Mouse (Mus musculus) CH12.LX (cell line): ENCODE measurements around the gene Ppfia2. TPM values are rescaled to one million over a fixed set of nuclear protein-coding genes. Genes with fewer than 3 reads are reported as not detected.

ENCODE experiments used
- DNase-seq: peaks from one replicate; pipeline ENCODE4 v3.0.0-alpha.2; 2013; ENCODE audit errors: extremely low read depth
- H3K27ac ChIP-seq: 2 replicates; pipeline ENCODE4 v1.5.1; 2012; ENCODE audit warnings: low read depth, mild to moderate bottlenecking, control low read depth, moderate library complexity; ENCODE audit not compliant: insufficient read depth
- H3K27me3 ChIP-seq: replicated peaks from 2 replicates; pipeline ENCODE3; 2012; ENCODE audit warnings: inconsistent platforms
- H3K36me3 ChIP-seq, 2 experiments: replicated peaks in 1 of 2; 2 replicates each; pipeline versions ENCODE3 to v1.6.1; 2012; ENCODE audit warnings: inconsistent platforms in 1 of 2, low read length in 1 of 2, mild to moderate bottlenecking in 1 of 2, mixed read lengths in 1 of 2, moderate library complexity in 1 of 2; ENCODE audit not compliant: control insufficient read depth in 1 of 2, insufficient read depth in 1 of 2
- H3K4me1 ChIP-seq, 2 experiments: 2 replicates each; pipeline ENCODE4 v1.6.1; 2012; ENCODE audit warnings: inconsistent platforms in 1 of 2, moderate library complexity in 1 of 2; ENCODE audit not compliant: insufficient read depth in 2 of 2, control insufficient read depth in 1 of 2
- H3K4me2 ChIP-seq: 2 replicates; pipeline ENCODE4 v1.6.1; 2012; ENCODE audit warnings: low read depth, mild to moderate bottlenecking, control low read depth; ENCODE audit not compliant: poor library complexity, insufficient read depth, severe bottlenecking
- H3K4me3 ChIP-seq, 3 experiments: fragments of 150-350 bp in 1 of 3; sonication (generic) in 1 of 3; replicated peaks in 1 of 3; 2 replicates each; pipeline versions ENCODE3 to v1.5.1; 2011 to 2012; ENCODE audit warnings: low read depth in 2 of 3, low read length in 2 of 3, mild to moderate bottlenecking in 2 of 3, moderate library complexity in 2 of 3, control low read depth in 1 of 3, improper control_type of control experiment in 1 of 3, inconsistent platforms in 1 of 3, mixed read lengths in 1 of 3; ENCODE audit not compliant: poor library complexity in 1 of 3
- H3K79me2 ChIP-seq: replicated peaks from 2 replicates; pipeline ENCODE4 v1.6.1; 2012; ENCODE audit warnings: mild to moderate bottlenecking, moderate library complexity; ENCODE audit not compliant: control insufficient read depth, poor library complexity, insufficient read depth, severe bottlenecking; ENCODE audit errors: extremely low read depth
- H3K9ac ChIP-seq: 2 replicates; pipeline ENCODE4 v1.6.1; 2012; ENCODE audit warnings: low read depth, mild to moderate bottlenecking, control low read depth, moderate library complexity; ENCODE audit not compliant: insufficient read depth
- H3K9me3 ChIP-seq: replicated peaks from 2 replicates; pipeline ENCODE3; 2012; ENCODE audit warnings: low read length, inconsistent platforms, mixed read lengths
- CHD2 ChIP-seq: IDR thresholded peaks from 2 replicates; pipeline ENCODE4 v1.6.1; 2011; ENCODE audit warnings: low read length, improper control_type of control experiment
- CTCF ChIP-seq, 2 experiments: IDR thresholded peaks in 1 of 2; conservative IDR thresholded peaks in 1 of 2; 2 replicates each; pipeline ENCODE4 v1.5.1; 2011 to 2012; ENCODE audit warnings: low read depth in 2 of 2, low read length in 2 of 2, improper control_type of control experiment in 1 of 2, inconsistent platforms in 1 of 2, mild to moderate bottlenecking in 1 of 2, moderate library complexity in 1 of 2
- E2F4 ChIP-seq: IDR thresholded peaks from 2 replicates; pipeline ENCODE4 v1.6.1; 2011; ENCODE audit warnings: low read depth, low read length, improper control_type of control experiment; ENCODE audit not compliant: insufficient replicate concordance
- ELF1 ChIP-seq: IDR thresholded peaks from 2 replicates; pipeline ENCODE4 v1.6.1; 2014; ENCODE audit warnings: low read depth, mild to moderate bottlenecking, inconsistent platforms, low read length, improper control_type of control experiment
- EP300 ChIP-seq: IDR thresholded peaks from 2 replicates; pipeline ENCODE4 v1.6.1; 2011; ENCODE audit warnings: low read length, improper control_type of control experiment
- GABPA ChIP-seq: IDR thresholded peaks from 2 replicates; pipeline ENCODE4 v1.6.1; 2012; ENCODE audit warnings: low read depth, low read length, improper control_type of control experiment, inconsistent platforms; ENCODE audit not compliant: insufficient replicate concordance
- HCFC1 ChIP-seq: IDR thresholded peaks from 2 replicates; pipeline ENCODE4 v1.6.1; 2012; ENCODE audit warnings: low read depth, mild to moderate bottlenecking, inconsistent platforms, low read length, improper control_type of control experiment
- IRF4 ChIP-seq: IDR thresholded peaks from 2 replicates; pipeline ENCODE4 v1.6.1; 2014; ENCODE audit warnings: low read depth, mild to moderate bottlenecking, inconsistent platforms, low read length, improper control_type of control experiment
- JUN ChIP-seq: IDR thresholded peaks from 2 replicates; pipeline ENCODE4 v1.6.1; 2011; ENCODE audit warnings: low read depth, mild to moderate bottlenecking, low read length, improper control_type of control experiment, moderate library complexity; ENCODE audit not compliant: insufficient read depth
- KAT2A ChIP-seq: IDR thresholded peaks from 2 replicates; pipeline ENCODE4 v1.6.1; 2012; ENCODE audit warnings: low read length, improper control_type of control experiment, inconsistent platforms; ENCODE audit not compliant: insufficient replicate concordance
- MAZ ChIP-seq: IDR thresholded peaks from 2 replicates; pipeline ENCODE4 v1.6.1; 2012; ENCODE audit warnings: low read depth, mild to moderate bottlenecking, inconsistent platforms, low read length, improper control_type of control experiment, moderate library complexity
- MEF2A ChIP-seq: IDR thresholded peaks from 2 replicates; pipeline ENCODE4 v1.6.1; 2014; ENCODE audit warnings: low read depth, mild to moderate bottlenecking, inconsistent platforms, low read length, improper control_type of control experiment, borderline replicate concordance
- NELFE ChIP-seq: IDR thresholded peaks from 2 replicates; pipeline ENCODE4 v1.6.1; 2011; ENCODE audit warnings: low read depth, low read length, improper control_type of control experiment
- NRF1 ChIP-seq: IDR thresholded peaks from 2 replicates; pipeline ENCODE4 v1.6.1; 2014; ENCODE audit warnings: low read depth, mild to moderate bottlenecking, inconsistent platforms, low read length, improper control_type of control experiment, moderate library complexity
- PAX5 ChIP-seq: IDR thresholded peaks from 2 replicates; pipeline ENCODE4 v1.6.1; 2012; ENCODE audit warnings: low read length, inconsistent platforms, mixed read lengths
- RAD21 ChIP-seq: IDR thresholded peaks from 2 replicates; pipeline ENCODE4 v1.6.1; 2011; ENCODE audit warnings: low read depth, mild to moderate bottlenecking, low read length, improper control_type of control experiment, moderate library complexity
- RCOR1 ChIP-seq: conservative IDR thresholded peaks from 2 replicates; pipeline ENCODE4 v1.6.1; 2012; ENCODE audit warnings: low read depth, mild to moderate bottlenecking, inconsistent platforms, low read length, improper control_type of control experiment
- SIN3A ChIP-seq: IDR thresholded peaks from 2 replicates; pipeline ENCODE4 v1.6.1; 2012; ENCODE audit warnings: low read length, improper control_type of control experiment, inconsistent platforms
- SMC3 ChIP-seq: IDR thresholded peaks from 2 replicates; pipeline ENCODE4 v1.6.1; 2011; ENCODE audit warnings: low read depth, low read length, improper control_type of control experiment
- TBP ChIP-seq: conservative IDR thresholded peaks from 2 replicates; pipeline ENCODE4 v1.6.1; 2011; ENCODE audit warnings: low read depth, low read length, improper control_type of control experiment
- TCF12 ChIP-seq: IDR thresholded peaks from 2 replicates; pipeline ENCODE4 v1.6.1; 2014; ENCODE audit warnings: low read depth, mild to moderate bottlenecking, inconsistent platforms, low read length, improper control_type of control experiment
- UBTF ChIP-seq: IDR thresholded peaks from 2 replicates; pipeline ENCODE4 v1.6.1; 2012; ENCODE audit warnings: low read depth, mild to moderate bottlenecking, inconsistent platforms, low read length, improper control_type of control experiment, moderate library complexity
- USF2 ChIP-seq: conservative IDR thresholded peaks from 2 replicates; pipeline ENCODE4 v1.6.1; 2011; ENCODE audit warnings: low read depth, low read length, improper control_type of control experiment
- ZC3H11A ChIP-seq: IDR thresholded peaks from 2 replicates; pipeline ENCODE4 v1.6.1; 2012; ENCODE audit warnings: low read depth, mild to moderate bottlenecking, inconsistent platforms, low read length, improper control_type of control experiment
- ZKSCAN1 ChIP-seq: IDR thresholded peaks from 2 replicates; pipeline ENCODE4 v1.6.1; 2012; ENCODE audit warnings: low read depth, inconsistent platforms, low read length, improper control_type of control experiment, borderline replicate concordance
- ZNF384 ChIP-seq: IDR thresholded peaks from 2 replicates; pipeline ENCODE4 v1.6.1; 2012; ENCODE audit warnings: low read depth, low read length, improper control_type of control experiment, inconsistent platforms
- dilution Hi-C: fragments of 300-500 bp; cut with MboI; formaldehyde crosslinking; loops from 2 replicates; pipeline ENCODE4 v1.14.3; 2020; ENCODE audit warnings: low sequenced_read_pairs; ENCODE audit not compliant: extremely low pct_unique_long_range_greater_than_20kb, extremely low pct_ligation_motif_present
- in situ Hi-C: fragments of 300-500 bp; cut with MboI; formaldehyde crosslinking; loops from 3 replicates; pipeline ENCODE4 v1.14.3; 2019; ENCODE audit warnings: low sequenced_read_pairs, low pct_ligation_motif_present, low pct_unique_long_range_greater_than_20kb, mixed read lengths
- polyA plus RNA-seq: library from polyadenylated mRNA; unstranded; fragments of >175 nt; gene quantifications from 2 replicates; pipeline ENCODE4 v1.2.1, GENCODE M21; 2012; ENCODE audit warnings: low read depth; ENCODE audit not compliant: insufficient read length
- total RNA-seq, 2 experiments: library from RNA; depleted of rRNA; stranded (reverse); fragments of 300-350 nt in 1 of 2; fragments of >200 nt in 1 of 2; gene quantifications; 2 replicates each; pipeline ENCODE4 v1.2.3; 2012 to 2014

Ppfia2 gene
- total and polyA plus RNA-seq, 3 experiments, result not detected

DNA sequence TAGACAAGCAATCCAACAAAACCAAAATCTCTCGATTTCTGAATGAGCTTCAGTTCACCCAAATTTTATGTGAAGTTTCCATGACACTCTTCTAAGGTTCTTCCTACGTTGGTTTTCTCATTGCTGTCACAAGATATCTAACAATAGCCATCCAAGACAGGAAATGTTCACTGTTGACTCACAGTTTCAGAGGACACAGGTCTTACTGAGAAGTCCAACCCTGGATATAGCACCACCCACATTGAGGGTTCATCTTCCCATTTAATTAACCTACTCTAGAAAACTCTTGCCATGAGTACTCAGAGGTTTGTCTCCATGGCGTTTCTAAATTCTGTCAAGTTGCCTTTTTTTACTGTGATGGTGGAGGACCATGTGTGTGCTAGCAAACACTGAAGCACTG is 401.7 kb downstream of the Ppfia2 start:
- Histone ChIP-seq H3K9me3 (peaks cover 10% of the 10 kb centered on the region), H3K27me3 (no peaks in the 10 kb centered on the region), H3K4me3 (no peak overlapping the region), H3K27ac (no peak overlapping the region), H3K79me2 (no peaks in the 10 kb centered on the region), H3K4me2 (no peak overlapping the region), H3K9ac (no peak overlapping the region), H3K4me1 (no peaks in the 10 kb centered on the region), H3K36me3 (no peaks in the 10 kb centered on the region)
- no peak for DNase-seq
- dilution Hi-C loops (no loop called here), in situ Hi-C loops (no loop called here)
- TF ChIP-seq IRF4 (no peak), JUN (no peak), ELF1 (no peak), GABPA (no peak), SIN3A (no peak), PAX5 (no peak), ZC3H11A (no peak), RAD21 (no peak), CHD2 (no peak), ZNF384 (no peak), HCFC1 (no peak), CTCF (conservative IDR thresholded peaks at IDR 0.05 in 1 of 2, IDR thresholded peaks at IDR 0.05 in 1 of 2; ENCODE audit: low read depth in 2 of 2, low read length in 2 of 2) (no peak), RCOR1 (no peak), ZKSCAN1 (no peak), TBP (no peak), SMC3 (no peak), MEF2A (no peak)

DNA sequence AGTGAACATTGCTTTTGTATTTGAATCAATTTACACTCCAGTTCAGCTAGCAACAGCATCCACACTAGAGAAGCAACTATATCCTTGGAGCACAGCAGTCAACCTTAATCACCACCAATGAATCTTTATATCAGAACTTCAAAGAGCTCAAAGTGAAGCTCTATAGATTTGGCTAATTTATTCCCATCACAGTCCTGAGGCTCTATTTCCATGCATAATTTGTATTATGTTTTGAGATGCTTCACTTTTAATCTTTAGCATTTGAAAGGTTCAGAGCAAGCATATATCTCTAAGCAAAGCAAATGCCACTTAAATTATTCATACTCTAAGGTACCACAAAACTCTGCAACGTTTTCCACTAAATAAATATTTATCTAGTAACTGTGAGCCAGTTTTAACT is 402.6 kb downstream of the Ppfia2 start:
- Histone ChIP-seq H3K4me3 (no peak overlapping the region), H3K4me1 (no peaks in the 10 kb centered on the region), H3K9me3 (peaks cover 14% of the 10 kb centered on the region), H3K27me3 (no peaks in the 10 kb centered on the region), H3K9ac (no peak overlapping the region), H3K27ac (no peak overlapping the region), H3K4me2 (no peak overlapping the region), H3K36me3 (no peaks in the 10 kb centered on the region), H3K79me2 (no peaks in the 10 kb centered on the region)
- dilution Hi-C loops (no loop called here), in situ Hi-C loops (no loop called here)
- TF ChIP-seq MAZ, result no peak
- TF ChIP-seq USF2, result no peak
- no peak for TF ChIP-seq RCOR1
- TF ChIP-seq KAT2A, result no peak
- no peak for TF ChIP-seq UBTF
- no peak for TF ChIP-seq RAD21
- no peak for TF ChIP-seq E2F4
- no peak for TF ChIP-seq ZC3H11A
- TF ChIP-seq SIN3A, result no peak
- no peak for TF ChIP-seq TCF12
- TF ChIP-seq HCFC1, result no peak
- TF ChIP-seq JUN, result no peak
- TF ChIP-seq NELFE, result no peak
- no peak for TF ChIP-seq EP300
- TF ChIP-seq IRF4, result no peak
- no peak for TF ChIP-seq PAX5
- TF ChIP-seq NRF1, result no peak
- no peak for DNase-seq
